Mouse (Mus musculus) left cerebral cortex, postnatal 25 days (tissue): ENCODE data around the gene Baiap3. TPM values are rescaled to one million over a fixed set of nuclear protein-coding genes. Genes with fewer than 3 reads are reported as not detected.
A peak's percentile ranks its signal among the peaks of the same experiment; 100 is the strongest.
"Not testable (repeated sequence)": the region's sequence is repeated elsewhere in the genome, so short reads cannot be mapped to it uniquely, and the experiment has no call there.

Source experiments
- DNase-seq, 2 experiments: peaks; one replicate each; pipeline ENCODE4 v3.0.0; 2022; ENCODE audit warnings: low spot score in 2 of 2, mixed read lengths in 1 of 2
- intact Hi-C: fragments of 180-260 bp; cut with DNase I; formaldehyde crosslinking; loops from one replicate; pipeline ENCODE4 v1.15.1; 2025
- total RNA-seq, 2 experiments: library from RNA; stranded (reverse); gene quantifications; 2 replicates each; pipeline ENCODE4 v1.2.3; 2021

The Baiap3 gene
- total RNA-seq, 2 experiments from 2014 or later = 17.9 to 28.6 TPM

DNA sequence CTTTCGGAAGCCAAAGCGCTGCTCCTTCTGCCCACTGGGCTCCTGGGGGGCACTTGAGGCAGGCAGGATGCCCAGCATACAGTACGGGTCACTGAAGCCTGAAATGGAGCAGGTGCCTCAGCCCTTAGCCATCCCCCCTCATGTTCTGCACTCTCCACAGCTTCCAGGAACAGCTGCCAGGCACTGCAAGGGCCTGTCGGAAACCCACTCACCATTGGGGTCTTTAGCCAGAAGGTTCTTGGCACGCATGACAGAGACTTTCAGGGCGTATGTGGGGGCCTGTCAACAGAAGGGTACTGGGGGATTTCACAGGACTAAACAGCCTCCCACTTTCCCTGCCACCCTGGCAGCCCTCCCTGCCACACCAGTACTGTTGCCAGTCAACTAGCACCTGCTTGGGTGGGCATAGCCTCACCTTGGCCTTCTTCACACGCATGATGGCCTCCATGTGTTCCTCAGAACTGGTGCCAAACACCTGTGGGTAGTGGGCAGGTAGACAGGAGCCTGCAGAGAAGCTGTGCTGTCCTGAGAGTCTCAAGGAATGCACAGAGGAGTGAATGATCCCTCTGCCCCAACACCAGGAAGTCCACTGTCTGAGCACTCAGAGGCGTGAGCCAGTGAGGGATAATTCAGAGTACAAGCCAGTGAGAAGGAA lies 5.9 kb downstream of the Baiap3 start:
- no peak for DNase-seq
- intact Hi-C loops = no loop called here

GRCm38 (mm10) chr17:25248033-25248750 lies 8.0 kb downstream of the Baiap3 start:
- intact Hi-C loops = no loop called here
- no peak for DNase-seq

DNA sequence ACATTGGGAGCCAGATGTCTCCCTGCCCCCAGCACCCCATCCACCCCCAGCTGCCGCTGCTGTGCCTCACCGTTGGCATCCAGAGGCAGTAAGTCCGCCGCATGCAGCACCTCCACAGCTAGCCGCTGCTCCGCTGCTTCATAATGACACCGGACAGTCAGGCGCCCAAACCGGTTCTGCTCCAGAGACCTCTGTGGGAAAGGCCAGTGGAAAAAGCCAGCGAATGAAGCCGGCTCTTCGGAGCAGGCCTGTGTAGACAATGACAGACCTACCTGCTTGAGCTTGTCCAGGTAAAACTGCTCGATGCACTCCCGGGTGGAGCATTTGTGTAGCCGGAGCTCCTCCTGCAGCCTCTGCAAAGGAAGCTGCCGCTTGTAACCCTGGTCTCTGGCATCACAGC lies 11.9 kb downstream of the Baiap3 start:
- intact Hi-C loops = no loop called here

GRCm38 (mm10) chr17:25243131-25243780 lies 12.9 kb downstream of the Baiap3 start:
- no peak for DNase-seq
- intact Hi-C loops = no loop called here

More for the DNA sequence above, 11.9 kb downstream of the Baiap3 start:
- no peak for DNase-seq

DNA sequence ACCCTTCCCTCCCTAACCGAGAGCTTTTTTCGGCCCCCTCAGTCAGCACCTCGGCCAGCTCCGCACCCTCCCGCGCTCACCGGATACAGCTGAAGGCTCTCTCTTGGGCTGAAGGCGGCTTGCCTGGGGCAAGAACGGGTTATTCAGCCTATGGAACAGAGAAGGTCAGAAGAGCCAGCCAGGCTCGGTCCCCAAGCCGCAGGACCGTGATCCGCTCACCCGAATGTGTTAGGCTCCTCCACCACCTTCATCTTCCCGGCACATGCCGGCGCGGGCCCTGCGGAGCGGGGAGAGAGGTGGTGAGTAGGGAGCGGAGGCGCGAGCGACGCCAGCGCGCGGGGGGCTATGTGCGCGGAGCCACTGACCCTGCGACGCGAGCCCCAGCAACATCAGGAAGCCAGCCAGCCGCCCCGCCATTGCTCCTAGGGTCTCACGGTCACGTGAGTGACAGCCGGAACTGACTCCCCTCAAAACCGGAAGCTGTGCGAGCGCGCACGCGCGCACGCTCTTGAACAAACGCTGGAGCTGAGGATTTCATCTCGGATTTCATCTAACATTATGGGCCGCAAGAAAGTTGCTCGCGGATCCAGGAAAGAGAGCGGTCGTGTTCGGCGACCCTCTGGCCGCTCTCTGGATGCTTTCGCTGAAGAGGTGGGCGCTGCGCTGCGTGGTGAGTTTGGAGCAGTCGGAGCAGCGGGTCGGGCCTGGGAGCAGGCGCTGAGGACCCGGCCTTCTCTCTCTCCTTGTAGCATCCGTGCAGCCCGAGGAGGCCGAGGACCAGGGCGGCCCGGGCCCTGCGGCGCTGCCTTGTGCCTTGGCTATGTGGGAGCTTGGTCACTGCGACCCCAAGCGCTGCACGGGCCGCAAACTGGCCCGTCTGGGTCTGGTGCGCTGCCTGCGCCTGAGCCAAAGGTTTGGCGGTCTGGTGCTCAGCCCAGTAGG lies 16.2 kb downstream of the Baiap3 start, which contains the start of the genes Gnptg and Tsr3:
Gnptg (minus strand) TSS at position 430 of the 942 bp plus-strand sequence.
Tsr3 (plus strand) TSS at position 476 of the 942 bp plus-strand sequence.
- intact Hi-C loops = no loop called here
- DNase-seq = peak; percentile 87 to 90

GRCm38 (mm10) chr17:25235635-25236034 lies 20.5 kb downstream of the Baiap3 start:
- intact Hi-C loops = no loop called here
- DNase-seq = peak in 1 of 2 experiments; percentile 37

GRCm38 (mm10) chr17:25231621-25232020 lies 24.5 kb downstream of the Baiap3 start:
- intact Hi-C loops, DNase-seq: not testable (repeated sequence)

- intact Hi-C loops = no loop called here
- DNase-seq = no peak
Observed at GRCm38 (mm10) chr17:25230700-25231099, 25.5 kb downstream of the Baiap3 start.

DNA sequence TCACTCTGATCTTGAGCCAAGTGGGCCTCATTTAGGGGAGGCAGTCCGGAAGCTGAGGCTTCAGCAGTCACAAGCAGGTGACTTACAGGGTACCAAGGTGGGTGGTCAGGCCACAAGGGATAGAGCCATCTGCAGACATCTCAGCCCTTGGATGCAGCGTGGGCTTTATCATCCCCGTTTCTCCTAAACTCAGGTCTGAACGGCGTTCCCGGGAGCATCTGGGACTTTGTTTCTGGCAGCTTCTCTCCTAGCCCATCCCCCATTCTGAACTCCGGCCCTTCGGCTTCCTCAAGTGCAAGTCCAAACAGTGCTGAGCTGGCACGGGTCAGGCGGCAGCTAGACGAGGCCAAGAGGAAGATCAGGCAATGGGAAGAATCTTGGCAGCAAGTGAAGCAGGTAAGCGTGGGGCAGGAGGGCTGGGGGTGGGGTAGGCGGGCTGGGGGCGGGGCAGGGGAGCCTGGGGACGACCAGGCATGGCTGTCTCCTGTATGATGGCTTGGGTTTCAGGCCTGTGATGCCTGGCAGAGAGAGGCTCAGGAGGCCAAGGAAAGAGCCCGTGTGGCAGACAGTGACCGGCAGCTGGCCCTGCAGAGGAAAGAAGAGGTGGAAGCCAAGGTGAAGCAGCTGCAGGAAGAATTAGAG lies 26.0 kb downstream of the Baiap3 start:
- intact Hi-C loops, DNase-seq: not testable (repeated sequence)

- intact Hi-C loops = no loop called here
- no peak for DNase-seq
Observed at GRCm38 (mm10) chr17:25227991-25228390, 28.2 kb downstream of the Baiap3 start.

- intact Hi-C loops = no loop called here
Observed at GRCm38 (mm10) chr17:25225659-25226058, 30.5 kb downstream of the Baiap3 start.

GRCm38 (mm10) chr17:25224586-25225222 lies 31.5 kb downstream of the Baiap3 start:
- no peak for DNase-seq
- intact Hi-C loops = no loop called here

More at GRCm38 (mm10) chr17:25225659-25226058, 30.5 kb downstream of the Baiap3 start:
- DNase-seq = no peak

DNA sequence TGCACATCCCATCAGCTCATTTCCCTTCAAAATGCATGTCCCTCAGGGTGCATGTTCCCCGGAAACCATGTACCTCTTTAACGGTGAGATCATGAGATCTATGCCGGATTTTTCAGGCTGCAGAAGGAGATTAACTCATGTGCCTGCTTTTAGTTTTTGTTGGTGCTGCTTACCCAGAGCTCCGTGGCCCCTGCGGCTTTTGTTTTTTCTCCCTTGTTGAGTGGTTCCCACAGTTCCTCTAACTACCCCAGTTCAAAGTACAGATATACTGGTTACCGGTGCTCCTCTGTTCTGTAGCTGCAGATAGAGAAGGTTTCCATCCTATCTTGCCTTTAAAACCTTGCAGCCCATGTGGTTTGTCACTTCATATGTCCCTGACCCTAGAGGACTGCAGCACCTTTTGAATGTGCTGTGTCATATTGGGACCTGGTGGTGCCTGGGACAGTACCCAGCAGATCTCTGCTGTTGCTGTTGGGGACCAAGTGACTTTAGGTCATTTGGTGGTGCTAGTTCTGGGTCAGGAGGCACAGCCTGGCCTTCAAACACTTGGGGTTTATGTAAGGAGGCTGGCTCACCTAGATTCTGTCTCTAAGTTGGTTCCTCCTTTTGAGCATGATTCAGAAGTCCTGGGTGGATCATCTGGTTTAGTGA lies 33.1 kb downstream of the Baiap3 start:
- intact Hi-C loops = loop anchor here (1.0 kb wide), 1 partner anchor 35 kb away; the partner anchor contains the start of gene Unkl
- DNase-seq = peak in 1 of 2 experiments; percentile 33

DNA sequence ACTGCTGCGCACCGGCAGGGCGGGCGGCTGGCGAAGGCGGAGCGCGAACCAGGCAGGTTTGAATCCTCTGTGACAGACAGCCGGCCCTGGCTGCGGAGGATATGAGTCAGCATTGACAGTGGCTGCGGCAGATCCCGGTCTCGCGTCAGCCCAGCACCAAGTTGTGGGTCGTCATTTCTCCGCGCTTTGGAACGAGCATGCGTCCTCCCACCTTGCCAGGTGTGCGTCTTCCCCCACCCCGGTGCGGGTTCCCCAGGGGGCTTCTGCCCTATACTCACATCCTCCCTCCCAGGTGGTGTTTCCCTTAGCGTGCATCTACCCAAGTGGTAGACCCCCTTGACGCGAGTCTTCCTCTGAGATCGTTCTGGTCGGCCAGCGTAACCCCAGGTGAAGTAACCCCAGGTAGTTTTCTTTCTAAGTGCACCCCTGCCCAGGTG lies 33.6 kb downstream of the Baiap3 start:
- intact Hi-C loops = loop anchor here (1.0 kb wide), 1 partner anchor 34 kb away; the partner anchor contains the start of gene Unkl
- peak; percentile 45 for DNase-seq

GRCm38 (mm10) chr17:25221821-25222503 lies 34.2 kb downstream of the Baiap3 start:
- peak; percentile 52 to 57 for DNase-seq
- intact Hi-C loops = loop anchor here (1.0 kb wide), 1 partner anchor 34 kb away; the partner anchor contains the start of gene Unkl

DNA sequence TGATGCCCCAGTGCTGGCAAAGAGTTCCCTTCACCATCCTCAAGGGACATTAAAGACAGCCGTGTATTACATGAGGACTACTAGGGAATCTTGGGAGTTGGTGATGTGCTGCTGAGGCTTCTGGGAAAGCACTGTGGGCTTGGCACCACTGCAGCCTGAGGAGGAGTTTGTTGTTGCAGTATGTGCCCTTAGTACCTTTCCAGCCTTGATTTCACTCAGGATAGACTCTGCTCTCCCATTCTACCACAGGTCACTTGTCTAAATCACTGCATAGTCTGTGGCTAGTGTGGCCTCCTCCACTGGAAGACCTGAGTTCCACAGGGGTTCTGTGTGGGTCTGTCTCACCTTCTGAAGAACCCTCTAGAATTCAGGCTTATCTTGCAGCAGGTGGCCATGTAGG lies 35.4 kb downstream of the Baiap3 start:
- no peak for DNase-seq
- intact Hi-C loops = no loop called here
